Mouse (Mus musculus) E14TG2a.4 (cell line): ENCODE measurements around the gene Gm11565.
"Not testable (repeated sequence)": the region's sequence is repeated elsewhere in the genome, so short reads cannot be mapped to it uniquely, and the experiment has no call there.

Experiments used
- H3K27me3 ChIP-seq: 2 replicates; pipeline ENCODE4 v1.6.1; 2014; ENCODE audit warnings: low read length, control low read depth; ENCODE audit not compliant: insufficient read depth
- H3K36me3 ChIP-seq: 2 replicates; pipeline ENCODE4 v1.6.1; 2014; ENCODE audit warnings: low read length, control low read depth; ENCODE audit not compliant: insufficient read depth
- H3K4me1 ChIP-seq: replicated peaks from 2 replicates; pipeline ENCODE4 v1.6.1; 2014; ENCODE audit warnings: low read depth, low read length, control low read depth
- H3K4me3 ChIP-seq: replicated peaks from 2 replicates; pipeline ENCODE4 v1.5.1; 2014; ENCODE audit warnings: mild to moderate bottlenecking, low read length
- H3K9me3 ChIP-seq: 2 replicates; pipeline ENCODE4 v1.6.1; 2014; ENCODE audit warnings: low read length, control low read depth
- CTCF ChIP-seq: conservative IDR thresholded peaks from 2 replicates; pipeline ENCODE4 v1.5.1; 2014; ENCODE audit warnings: low read length
- NANOG ChIP-seq: IDR thresholded peaks from 2 replicates; pipeline ENCODE4 v1.6.1; 2014; ENCODE audit warnings: borderline replicate concordance, low read length, mixed read lengths
- POU5F1 ChIP-seq: IDR thresholded peaks from 2 replicates; pipeline ENCODE4 v1.6.1; 2014; ENCODE audit warnings: low read length, borderline replicate concordance

The Gm11565 gene

GRCm38 (mm10) chr11:99914451-99914850 lies at the start of gene Gm11565:
Gene Gm11565, plus strand, starts transcription at chr11:99914751.
- TF ChIP-seq CTCF: no peak
- no peak for TF ChIP-seq POU5F1
- no peak for TF ChIP-seq NANOG
- no peaks in the 10 kb centered on the region for H3K36me3 ChIP-seq

DNA sequence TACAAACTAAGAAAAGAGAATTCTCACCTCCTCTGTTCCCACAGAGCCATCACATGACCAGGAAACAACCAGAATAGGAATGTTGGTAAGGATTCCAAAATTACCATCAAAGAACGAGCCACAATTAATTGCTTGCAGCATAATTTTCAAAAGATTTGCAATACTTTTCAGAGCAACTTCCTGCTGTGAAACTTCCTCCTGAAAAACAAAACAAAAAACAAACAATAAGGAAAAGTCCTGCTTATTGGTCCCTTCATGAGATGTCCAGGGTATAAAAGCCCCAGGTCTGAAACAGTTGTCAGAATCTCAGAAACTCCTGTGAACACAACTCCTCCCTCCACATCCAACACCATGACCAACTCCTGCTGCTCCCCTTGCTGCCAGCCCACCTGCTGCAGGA lies 41.5 kb upstream of the Gm11565 start, which contains the start of gene Krtap9-1:
TSS of gene Krtap9-1 (plus strand) at position 301 of the 400 bp plus-strand sequence.
- not testable (repeated sequence) for H3K36me3 ChIP-seq, H3K27me3 ChIP-seq

More at GRCm38 (mm10) chr11:99914451-99914850, at the start of gene Gm11565:
- no peak within 1 kb of the TSS for H3K4me3 ChIP-seq
- H3K9me3 ChIP-seq: no peaks in the 10 kb centered on the region
- H3K4me1 ChIP-seq: peaks cover 8% of the 10 kb centered on the region; the same call in 1 of the 2 replicates
- H3K27me3 ChIP-seq: no peaks in the 10 kb centered on the region

DNA sequence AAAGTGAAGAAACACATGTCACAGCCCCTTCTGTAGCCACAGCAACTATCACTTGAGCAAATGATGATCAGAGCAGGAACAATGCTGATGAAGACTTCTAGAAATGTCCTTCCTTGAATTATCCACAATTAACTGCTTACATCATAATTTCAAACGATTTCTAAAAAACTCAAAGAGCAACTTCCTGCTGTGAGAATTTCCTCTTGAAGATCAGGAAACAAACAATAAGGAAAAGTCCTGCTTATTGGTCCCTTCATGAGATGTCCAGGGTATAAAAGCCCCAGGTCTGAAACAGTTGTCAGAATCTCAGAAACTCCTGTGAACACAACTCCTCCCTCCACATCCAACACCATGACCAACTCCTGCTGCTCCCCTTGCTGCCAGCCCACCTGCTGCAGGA lies 35.7 kb upstream of the Gm11565 start, which contains the start of gene Gm11567:
TSS of gene Gm11567 (plus strand) at position 301 of the 400 bp plus-strand sequence.
- H3K4me3 ChIP-seq, H3K36me3 ChIP-seq, H3K9me3 ChIP-seq, H3K4me1 ChIP-seq, H3K27me3 ChIP-seq: not testable (repeated sequence)

More for the DNA sequence above, 41.5 kb upstream of the Gm11565 start, which contains the start of gene Krtap9-1:
- H3K4me3 ChIP-seq, H3K9me3 ChIP-seq, H3K4me1 ChIP-seq: not testable (repeated sequence)

- Histone ChIP-seq H3K27me3 (no peaks in the 10 kb centered on the region), H3K36me3 (no peaks in the 10 kb centered on the region), H3K9me3 (no peaks in the 10 kb centered on the region), H3K4me3 (no peak within 1 kb of the TSS), H3K4me1 (no peaks in the 10 kb centered on the region)
- TF ChIP-seq CTCF: no peak
- TF ChIP-seq POU5F1: no peak
- TF ChIP-seq NANOG: no peak
Measured at GRCm38 (mm10) chr11:99907620-99908019, 6.9 kb upstream of the Gm11565 start, which contains the start of gene Krtap31-1. Gene Krtap31-1, plus strand, starts transcription at chr11:99907920.

DNA sequence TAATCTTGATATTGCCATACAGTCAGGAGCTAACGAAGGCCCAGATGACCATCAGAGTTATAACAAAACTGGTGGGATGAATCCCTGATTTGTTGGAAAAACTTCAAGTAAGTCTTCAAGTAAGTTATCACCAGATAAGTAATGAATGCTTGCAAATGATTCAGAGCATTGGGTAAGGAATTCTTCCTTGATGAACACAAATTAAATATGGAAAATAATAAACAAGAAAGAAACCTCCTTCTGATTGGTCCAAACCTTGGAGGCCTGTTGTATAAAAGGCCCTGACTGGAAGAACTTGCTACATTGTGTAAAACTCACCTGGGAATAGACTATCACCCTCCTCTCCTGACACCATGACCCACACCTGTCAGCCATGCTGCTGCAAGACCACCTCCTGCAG lies 21.4 kb downstream of the Gm11565 start, which contains the start of gene Krtap31-2:
TSS of gene Krtap31-2 (plus strand) at position 301 of the 400 bp plus-strand sequence.
- Histone ChIP-seq H3K4me3 (no peak within 1 kb of the TSS), H3K4me1 (peaks cover 21% of the 10 kb centered on the region), H3K9me3 (no peaks in the 10 kb centered on the region), H3K27me3 (peaks cover 29% of the 10 kb centered on the region), H3K36me3 (no peaks in the 10 kb centered on the region)
- TF ChIP-seq NANOG: no peak
- no peak for TF ChIP-seq POU5F1
- no peak for TF ChIP-seq CTCF

GRCm38 (mm10) chr11:99937751-99938264 lies 23.3 kb downstream of the Gm11565 start:
- no peak overlapping the region for H3K4me3 ChIP-seq

DNA sequence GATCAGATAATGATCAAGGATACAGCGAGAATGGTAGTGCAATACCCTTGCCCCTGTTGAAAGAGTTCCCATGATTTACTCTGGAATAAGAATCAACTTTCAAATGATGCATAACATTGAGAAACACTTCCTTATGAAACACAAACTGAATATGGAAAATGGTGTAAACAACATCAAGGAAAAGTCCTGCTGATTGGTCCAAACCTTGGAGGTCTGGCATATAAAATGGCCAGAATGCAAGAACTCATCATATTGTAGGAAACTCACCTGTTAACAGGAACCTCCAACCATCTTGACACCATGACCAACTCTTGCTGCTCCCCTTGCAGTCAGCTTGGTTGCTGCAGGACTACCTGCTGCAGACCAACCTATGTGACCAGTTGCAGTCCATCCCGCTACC lies 33.6 kb downstream of the Gm11565 start, which contains the start of gene Krtap9-5:
TSS of gene Krtap9-5 (plus strand) at position 301 of the 400 bp plus-strand sequence.
- Histone ChIP-seq H3K4me1 (0 out of 2 replicates have a peak, but pooled peaks cover 2% of the 10 kb centered on the region), H3K9me3 (no peaks in the 10 kb centered on the region), H3K27me3 (no peaks in the 10 kb centered on the region; the same call in 1 of the 2 replicates), H3K36me3 (no peaks in the 10 kb centered on the region), H3K4me3 (no peak within 1 kb of the TSS)
- TF ChIP-seq CTCF (no peak), POU5F1 (no peak), NANOG (no peak)

More at GRCm38 (mm10) chr11:99937751-99938264, 23.3 kb downstream of the Gm11565 start:
- TF ChIP-seq CTCF: no peak
- no peak for TF ChIP-seq POU5F1
- TF ChIP-seq NANOG: peak; percentile 97
- peaks cover 22% of the 10 kb centered on the region for H3K27me3 ChIP-seq
- peaks cover 21% of the 10 kb centered on the region for H3K4me1 ChIP-seq
- H3K9me3 ChIP-seq: no peaks in the 10 kb centered on the region
- H3K36me3 ChIP-seq: no peaks in the 10 kb centered on the region

GRCm38 (mm10) chr11:99964213-99964612 lies 49.7 kb downstream of the Gm11565 start:
- H3K4me3 ChIP-seq: no peak overlapping the region
- TF ChIP-seq CTCF (peak; percentile 47), NANOG (no peak)
- no peaks in the 10 kb centered on the region for H3K36me3 ChIP-seq
- no peaks in the 10 kb centered on the region for H3K9me3 ChIP-seq
- no peaks in the 10 kb centered on the region for H3K27me3 ChIP-seq
- no peaks in the 10 kb centered on the region for H3K4me1 ChIP-seq
